Mouse (Mus musculus) hindbrain, embryonic 10.5 days (tissue): Measurements from ENCODE around the gene March7. TPM values are rescaled to one million over a fixed set of nuclear protein-coding genes. Genes with fewer than 3 reads are reported as not detected.
A peak's percentile ranks its signal among the peaks of the same experiment; 100 is the strongest.

Experiments used
- DNase-seq: peaks from one replicate; pipeline ENCODE4 v3.0.0-alpha.2; 2017; ENCODE audit warnings: low spot score
- H3K27ac ChIP-seq: fragments of 300-500 bp; sonication (generic); 2 replicates; pipeline ENCODE4 v1.5.1; 2016; ENCODE audit warnings: mild to moderate bottlenecking, moderate library complexity
- H3K27me3 ChIP-seq: fragments of 300-500 bp; sonication (generic); 2 replicates; pipeline ENCODE4 v1.6.1; 2016; ENCODE audit warnings: mild to moderate bottlenecking; ENCODE audit not compliant: poor library complexity, insufficient read depth, severe bottlenecking
- H3K36me3 ChIP-seq: fragments of 300-500 bp; sonication (generic); 2 replicates; pipeline ENCODE4 v1.6.1; 2016; ENCODE audit warnings: mild to moderate bottlenecking, moderate library complexity
- H3K4me1 ChIP-seq: fragments of 300-500 bp; sonication (generic); replicated peaks from 2 replicates; pipeline ENCODE4 v1.6.1; 2016; ENCODE audit warnings: mild to moderate bottlenecking
- H3K4me3 ChIP-seq: fragments of 300-500 bp; sonication (generic); 2 replicates; pipeline ENCODE4 v1.5.1; 2016; ENCODE audit warnings: mild to moderate bottlenecking, moderate library complexity
- H3K9me3 ChIP-seq: fragments of 300-500 bp; sonication (generic); 2 replicates; pipeline ENCODE4 v1.6.1; 2016; ENCODE audit warnings: mild to moderate bottlenecking, moderate library complexity
- WGBS: fragments of 180-500 bp; shearing (Covaris S2); methylation state at CpG from one replicate; pipeline ENCODE4 v1.1.7; 2016; 5-methylcytosine and 5-hydroxymethylcytosine counted together
- polyA plus RNA-seq: library from polyadenylated mRNA; unstranded; fragments of >200 nt; fragmentation: Nextera tagmentation; extraction: Ambion mirVana; gene quantifications from 2 replicates; pipeline ENCODE4 v1.2.1, GENCODE M21; 2016

The March7 gene
- polyA plus RNA-seq, 1 experiment from 2014 or later, result 56.9 TPM

GRCm38 (mm10) chr2:60278627-60279026 lies 68.9 kb downstream of the March7 start:
- H3K9me3 ChIP-seq, result no peaks in the 10 kb centered on the region
- WGBS, result 92% methylated on average over 4 of the region's 4 CpGs
- no peak for DNase-seq

GRCm38 (mm10) chr2:60282625-60283024 lies 72.9 kb downstream of the March7 start:
- H3K4me1 ChIP-seq, result peaks cover 13% of the 10 kb centered on the region
- DNase-seq, result no peak
- WGBS, result 81% methylated on average over 4 of the region's 4 CpGs
- peaks cover 30% of the 10 kb centered on the region for H3K27me3 ChIP-seq
- no peak overlapping the region for H3K27ac ChIP-seq
- no peaks in the 10 kb centered on the region for H3K36me3 ChIP-seq
- no peaks in the 10 kb centered on the region for H3K9me3 ChIP-seq
- 0 out of 2 replicates have a peak overlapping the region, but pooled peaks have one; percentile 61 for H3K4me3 ChIP-seq

More at GRCm38 (mm10) chr2:60278627-60279026, 68.9 kb downstream of the March7 start:
- no peak overlapping the region for H3K4me3 ChIP-seq
- peaks cover 8% of the 10 kb centered on the region for H3K4me1 ChIP-seq
- no peaks in the 10 kb centered on the region for H3K36me3 ChIP-seq
- no peak overlapping the region for H3K27ac ChIP-seq
- 0 out of 2 replicates have a peak, but pooled peaks cover 13% of the 10 kb centered on the region for H3K27me3 ChIP-seq

GRCm38 (mm10) chr2:60283208-60283750 lies 73.6 kb downstream of the March7 start:
- peak overlapping the region; percentile 61 for H3K4me3 ChIP-seq
- DNase-seq, result no peak
- H3K9me3 ChIP-seq, result no peaks in the 10 kb centered on the region
- H3K36me3 ChIP-seq, result no peaks in the 10 kb centered on the region
- 13% methylated on average over 9 of the region's 9 CpGs for WGBS
- peaks cover 13% of the 10 kb centered on the region for H3K4me1 ChIP-seq
- H3K27ac ChIP-seq, result peak overlapping the region; percentile 84
- H3K27me3 ChIP-seq, result peaks cover 30% of the 10 kb centered on the region

- Histone ChIP-seq H3K4me3 (peak overlapping the region; percentile 61), H3K27me3 (peaks cover 30% of the 10 kb centered on the region), H3K9me3 (no peaks in the 10 kb centered on the region), H3K4me1 (peaks cover 13% of the 10 kb centered on the region), H3K27ac (peak overlapping the region; percentile 84), H3K36me3 (no peaks in the 10 kb centered on the region)
- 2% methylated on average over 42 of the region's 42 CpGs for WGBS
- peak; percentile 57 for DNase-seq
These were observed 74.2 kb downstream of the March7 start for GRCm38 (mm10) chr2:60283751-60284466.

GRCm38 (mm10) chr2:60284467-60284821 lies 74.8 kb downstream of the March7 start, which contains the start of gene Cd302:
Gene Cd302, minus strand, starts transcription at chr2:60284488.
- H3K4me3 ChIP-seq, result peak within 1 kb of the TSS; percentile 61
- WGBS, result 66% methylated on average over 4 of the region's 4 CpGs
- H3K27ac ChIP-seq, result peak within 1 kb of the TSS; percentile 84
- no peaks in the 10 kb centered on the region for H3K9me3 ChIP-seq
- H3K27me3 ChIP-seq, result peaks cover 30% of the 10 kb centered on the region
- DNase-seq, result no peak
- H3K36me3 ChIP-seq, result no peaks in the 10 kb centered on the region
- H3K4me1 ChIP-seq, result peaks cover 13% of the 10 kb centered on the region

GRCm38 (mm10) chr2:60285107-60285617 lies 75.5 kb downstream of the March7 start:
- DNase-seq, result no peak
- Histone ChIP-seq H3K36me3 (no peaks in the 10 kb centered on the region), H3K27ac (no peak overlapping the region), H3K4me1 (peaks cover 13% of the 10 kb centered on the region), H3K27me3 (peaks cover 30% of the 10 kb centered on the region), H3K9me3 (no peaks in the 10 kb centered on the region), H3K4me3 (no peak overlapping the region)
- 95% methylated on average over 8 of the region's 8 CpGs for WGBS

- Histone ChIP-seq H3K4me1 (peaks cover 5% of the 10 kb centered on the region), H3K27me3 (peaks cover 17% of the 10 kb centered on the region), H3K36me3 (0 out of 2 replicates have a peak, but pooled peaks cover 2% of the 10 kb centered on the region), H3K27ac (no peak overlapping the region), H3K9me3 (no peaks in the 10 kb centered on the region), H3K4me3 (no peak overlapping the region)
- 79% methylated on average over 4 of the region's 4 CpGs for WGBS
- DNase-seq, result no peak
These were observed 78.9 kb downstream of the March7 start for GRCm38 (mm10) chr2:60288606-60289005.

- 0 out of 2 replicates have a peak, but pooled peaks cover 4% of the 10 kb centered on the region for H3K36me3 ChIP-seq
- H3K9me3 ChIP-seq, result no peaks in the 10 kb centered on the region
- peaks cover 11% of the 10 kb centered on the region for H3K27me3 ChIP-seq
- H3K27ac ChIP-seq, result no peak overlapping the region
- H3K4me3 ChIP-seq, result no peak overlapping the region
- 91% methylated on average over 1 of the region's 1 CpGs for WGBS
- DNase-seq, result no peak
- H3K4me1 ChIP-seq, result no peaks in the 10 kb centered on the region
These were observed 79.8 kb downstream of the March7 start for GRCm38 (mm10) chr2:60289451-60289850.

GRCm38 (mm10) chr2:60291381-60291780 lies 81.7 kb downstream of the March7 start:
- Histone ChIP-seq H3K4me3 (no peak overlapping the region), H3K27ac (no peak overlapping the region), H3K27me3 (no peaks in the 10 kb centered on the region), H3K4me1 (no peaks in the 10 kb centered on the region), H3K9me3 (no peaks in the 10 kb centered on the region), H3K36me3 (0 out of 2 replicates have a peak, but pooled peaks cover 8% of the 10 kb centered on the region)
- DNase-seq, result no peak
- 85% methylated on average over 4 of the region's 4 CpGs for WGBS

GRCm38 (mm10) chr2:60298266-60298665 lies 88.6 kb downstream of the March7 start:
- DNase-seq, result no peak
- 79% methylated on average over 3 of the region's 3 CpGs for WGBS

GRCm38 (mm10) chr2:60299323-60299722 lies 89.6 kb downstream of the March7 start:
- H3K36me3 ChIP-seq, result 0 out of 2 replicates have a peak, but pooled peaks cover 8% of the 10 kb centered on the region
- WGBS, result 94% methylated on average over 2 of the region's 2 CpGs
- no peak overlapping the region for H3K4me3 ChIP-seq
- DNase-seq, result no peak
- H3K4me1 ChIP-seq, result no peaks in the 10 kb centered on the region
- H3K9me3 ChIP-seq, result no peaks in the 10 kb centered on the region
- no peaks in the 10 kb centered on the region for H3K27me3 ChIP-seq
- H3K27ac ChIP-seq, result no peak overlapping the region

More at GRCm38 (mm10) chr2:60298266-60298665, 88.6 kb downstream of the March7 start:
- Histone ChIP-seq H3K4me3 (no peak overlapping the region), H3K27me3 (no peaks in the 10 kb centered on the region), H3K9me3 (no peaks in the 10 kb centered on the region), H3K4me1 (no peaks in the 10 kb centered on the region), H3K27ac (no peak overlapping the region), H3K36me3 (0 out of 2 replicates have a peak, but pooled peaks cover 13% of the 10 kb centered on the region)
